Mouse (Mus musculus) thymus, postnatal 36 days (tissue): ENCODE results near the gene 3830403N18Rik.
"Not testable (repeated sequence)": the region's sequence is repeated elsewhere in the genome, so short reads cannot be mapped to it uniquely, and the experiment has no call there.

ENCODE experiments used
- DNase-seq, 2 experiments: peaks; one replicate each; pipeline ENCODE4 v3.0.0; 2022; ENCODE audit warnings: mixed read lengths in 2 of 2

Gene 3830403N18Rik

GRCm38 (mm10) chrX:56136336-56136909 is at the start of gene 3830403N18Rik:
TSS of gene 3830403N18Rik (plus strand) at chrX:56136572.
- DNase-seq = not testable (repeated sequence)

- no peak for DNase-seq
These were observed 15.0 kb downstream of the 3830403N18Rik start for GRCm38 (mm10) chrX:56151396-56151795.

- DNase-seq = not testable (repeated sequence)
These were observed 50.1 kb downstream of the 3830403N18Rik start for GRCm38 (mm10) chrX:56186449-56186848.
